Mouse (Mus musculus) hindbrain, embryonic 15.5 days (tissue): Measurements from ENCODE around the gene Ldhb. TPM values are rescaled to one million over a fixed set of nuclear protein-coding genes. Genes with fewer than 3 reads are reported as not detected.
"Not testable (repeated sequence)": the region's sequence is repeated elsewhere in the genome, so short reads cannot be mapped to it uniquely, and the experiment has no call there.

Source experiments
- ATAC-seq: fragments of 200-750 bp; cut with Nextera tagmentation; 2 replicates; pipeline ENCODE4 v1.8.0; 2017; ENCODE audit warnings: low read depth, moderate number of reproducible peaks, moderate TSS enrichment; ENCODE audit not compliant: low FRiP score
- H3K27ac ChIP-seq: fragments of 300-500 bp; sonication (generic); replicated peaks from 2 replicates; pipeline ENCODE4 v1.5.1; 2015; ENCODE audit warnings: mild to moderate bottlenecking, inconsistent platforms
- H3K27me3 ChIP-seq: fragments of 300-500 bp; sonication (generic); 2 replicates; pipeline ENCODE4 v1.6.1; 2015; ENCODE audit warnings: control low read depth, inconsistent platforms
- H3K36me3 ChIP-seq: fragments of 300-500 bp; sonication (generic); 2 replicates; pipeline ENCODE4 v1.6.1; 2015; ENCODE audit warnings: control low read depth, inconsistent platforms
- H3K4me1 ChIP-seq: fragments of 300-500 bp; sonication (generic); replicated peaks from 2 replicates; pipeline ENCODE4 v1.6.1; 2015; ENCODE audit warnings: control low read depth, inconsistent platforms
- H3K4me2 ChIP-seq: fragments of 300-500 bp; sonication (generic); 2 replicates; pipeline ENCODE4 v1.6.1; 2015; ENCODE audit warnings: moderate library complexity, mild to moderate bottlenecking, inconsistent platforms
- H3K4me3 ChIP-seq: fragments of 300-500 bp; sonication (generic); 2 replicates; pipeline ENCODE4 v1.5.1; 2015; ENCODE audit warnings: mild to moderate bottlenecking, inconsistent platforms
- H3K9ac ChIP-seq: fragments of 300-500 bp; sonication (generic); 2 replicates; pipeline ENCODE4 v1.6.1; 2015; ENCODE audit warnings: inconsistent platforms
- H3K9me3 ChIP-seq: fragments of 300-500 bp; sonication (generic); 2 replicates; pipeline ENCODE4 v1.6.1; 2016; ENCODE audit warnings: control low read depth, inconsistent platforms
- WGBS: fragments of 180-500 bp; shearing (Covaris S2); methylation state at CpG from one replicate; pipeline ENCODE4 v1.1.7; 2015; 5-methylcytosine and 5-hydroxymethylcytosine counted together
- polyA plus RNA-seq: library from polyadenylated mRNA; unstranded; fragments of >200 nt; fragmentation: Nextera tagmentation; extraction: Ambion mirVana; gene quantifications from 2 replicates; pipeline ENCODE4 v1.2.1, GENCODE M21; 2015

Gene Ldhb
- polyA plus RNA-seq, 1 experiment from 2014 or later, result 477 TPM

DNA sequence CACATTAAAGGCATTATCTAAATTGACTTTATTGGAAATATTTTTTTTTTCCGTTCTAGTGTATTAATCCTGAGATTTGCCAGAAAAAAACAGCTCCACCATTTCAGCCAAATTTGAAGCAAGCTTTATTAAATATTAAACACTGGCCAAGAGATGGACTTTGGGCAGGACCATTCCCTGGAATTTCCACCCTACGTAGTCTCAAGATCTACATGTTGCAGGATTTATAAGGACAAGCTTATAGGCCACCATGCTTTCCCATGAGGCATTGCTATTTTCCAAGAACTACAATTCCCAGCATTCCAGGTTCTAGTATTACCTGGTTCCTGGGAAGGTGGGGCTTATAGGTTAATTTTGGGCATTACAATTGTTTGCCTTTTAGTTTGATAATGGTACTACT, 24.9 kb upstream of the Ldhb start:
- H3K27me3 ChIP-seq, result no peaks in the 10 kb centered on the region
- H3K4me3 ChIP-seq, result no peak overlapping the region
- WGBS, result 95% methylated on average over 2 of the region's 2 CpGs
- no peaks in the 10 kb centered on the region for H3K4me1 ChIP-seq
- no peaks in the 10 kb centered on the region for H3K36me3 ChIP-seq
- H3K9ac ChIP-seq, result no peak overlapping the region
- H3K4me2 ChIP-seq, result no peak overlapping the region
- H3K9me3 ChIP-seq, result no peaks in the 10 kb centered on the region
- ATAC-seq, result no peak
- no peak overlapping the region for H3K27ac ChIP-seq

DNA sequence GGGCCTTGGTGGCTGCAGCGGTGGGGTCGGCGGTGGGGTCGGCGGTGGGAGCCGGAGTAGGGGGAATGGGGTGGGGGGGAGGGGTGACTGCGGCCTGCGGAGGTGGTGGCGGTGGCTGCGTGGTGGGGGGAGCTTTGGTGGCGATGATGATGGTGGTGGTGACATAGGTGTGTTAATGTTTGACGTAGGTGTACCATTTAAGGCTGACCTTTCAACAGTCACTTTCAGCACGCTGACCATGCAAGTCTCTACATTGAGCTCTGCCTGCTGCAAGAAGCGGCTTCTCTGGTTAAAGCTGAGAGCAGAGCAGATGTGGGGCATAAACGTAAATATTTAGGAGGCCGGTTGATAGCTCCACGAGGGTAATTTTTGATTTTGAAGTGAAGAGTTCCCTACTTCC, 24.4 kb upstream of the Ldhb start:
- H3K4me3 ChIP-seq, result no peak overlapping the region
- no peak overlapping the region for H3K9ac ChIP-seq
- WGBS, result 93% methylated on average over 17 of the region's 17 CpGs
- no peak for ATAC-seq
- H3K4me2 ChIP-seq, result no peak overlapping the region
- no peaks in the 10 kb centered on the region for H3K27me3 ChIP-seq
- no peak overlapping the region for H3K27ac ChIP-seq
- H3K36me3 ChIP-seq, result no peaks in the 10 kb centered on the region
- no peaks in the 10 kb centered on the region for H3K4me1 ChIP-seq
- no peaks in the 10 kb centered on the region for H3K9me3 ChIP-seq

DNA sequence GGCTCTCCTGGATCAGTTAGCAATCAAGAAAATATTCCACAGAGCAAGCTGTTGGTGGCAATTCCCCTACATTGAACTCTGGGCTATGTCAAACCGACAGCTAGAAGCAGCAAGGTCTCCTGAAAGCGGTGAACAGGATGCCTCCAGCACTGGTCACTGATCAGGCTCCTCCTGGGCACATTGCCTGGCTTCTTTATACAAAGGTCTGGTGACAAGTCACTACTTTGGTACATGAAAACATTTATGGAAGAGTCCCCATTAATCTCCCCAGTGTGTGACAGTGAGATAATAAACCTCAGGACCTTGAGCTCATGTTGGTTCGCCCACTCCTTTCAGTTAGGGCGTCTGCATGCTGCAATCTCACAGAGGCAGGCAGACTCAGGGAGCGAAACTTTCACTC, 22.6 kb upstream of the Ldhb start:
- no peak overlapping the region for H3K27ac ChIP-seq
- no peaks in the 10 kb centered on the region for H3K4me1 ChIP-seq
- H3K4me3 ChIP-seq, result no peak overlapping the region
- no peak for ATAC-seq
- H3K9me3 ChIP-seq, result no peaks in the 10 kb centered on the region
- H3K9ac ChIP-seq, result no peak overlapping the region
- H3K27me3 ChIP-seq, result no peaks in the 10 kb centered on the region
- no peak overlapping the region for H3K4me2 ChIP-seq
- no peaks in the 10 kb centered on the region for H3K36me3 ChIP-seq
- WGBS, result 63% methylated on average over 5 of the region's 5 CpGs

DNA sequence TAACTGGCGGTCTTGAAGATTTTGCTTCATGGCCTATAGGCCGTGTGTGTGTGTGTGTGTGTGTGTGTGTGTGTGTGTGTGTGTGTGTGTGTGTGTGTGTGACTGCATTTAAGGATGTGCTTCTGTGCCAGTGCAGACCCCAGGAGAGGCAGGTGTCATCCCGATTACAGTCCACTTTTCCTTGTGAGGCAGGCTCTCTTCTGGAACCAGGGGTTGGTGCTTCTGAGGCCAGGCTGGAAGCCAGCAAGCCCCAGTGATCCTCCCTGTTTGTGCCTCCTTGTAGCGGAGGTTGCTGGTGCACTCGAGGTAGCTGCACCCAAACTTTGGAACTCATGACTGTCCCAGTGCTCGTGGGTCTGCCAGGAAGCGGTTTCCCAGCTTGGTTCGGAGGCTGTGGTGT, 21.9 kb upstream of the Ldhb start:
- H3K4me2 ChIP-seq, result no peak overlapping the region
- no peaks in the 10 kb centered on the region for H3K27me3 ChIP-seq
- H3K36me3 ChIP-seq, result no peaks in the 10 kb centered on the region
- H3K27ac ChIP-seq, result no peak overlapping the region
- no peaks in the 10 kb centered on the region for H3K4me1 ChIP-seq
- H3K4me3 ChIP-seq, result no peak overlapping the region
- no peak for ATAC-seq
- H3K9me3 ChIP-seq, result no peaks in the 10 kb centered on the region
- WGBS, result 87% methylated on average over 8 of the region's 8 CpGs
- H3K9ac ChIP-seq, result no peak overlapping the region

DNA sequence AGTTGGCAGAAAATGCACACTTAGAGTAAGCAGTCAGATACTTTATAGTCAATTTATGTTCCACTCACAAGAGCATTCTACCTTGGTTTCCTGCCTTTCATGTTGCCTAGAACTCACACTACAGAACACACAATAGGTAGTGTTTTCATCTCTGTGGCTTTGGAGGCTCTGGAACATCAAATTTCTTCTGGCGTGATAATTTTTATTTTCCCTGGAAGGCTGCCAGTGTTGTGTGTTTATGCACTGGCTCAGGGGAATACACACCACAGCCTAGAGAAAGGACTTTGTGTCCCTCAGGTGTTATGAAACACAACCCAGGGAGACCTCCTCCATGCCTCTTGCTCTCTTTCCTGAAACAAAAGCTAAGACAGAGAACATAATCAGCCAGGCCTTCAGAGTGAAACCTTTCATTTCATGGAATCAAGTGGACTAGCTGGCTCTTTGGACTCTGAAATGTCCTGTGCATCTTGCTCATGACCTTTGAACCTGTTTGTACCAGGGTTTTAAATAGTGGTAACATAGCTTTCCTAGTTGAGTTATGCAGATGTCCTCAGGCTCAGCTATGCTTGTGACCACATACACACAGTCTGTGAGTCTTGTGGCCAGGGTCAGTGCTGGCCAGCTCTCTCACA, 20.3 kb upstream of the Ldhb start:
- no peak overlapping the region for H3K9ac ChIP-seq
- no peak for ATAC-seq
- WGBS, result 66% methylated on average over 1 of the region's 1 CpGs
- H3K4me3 ChIP-seq, result no peak overlapping the region
- no peak overlapping the region for H3K27ac ChIP-seq
- H3K4me2 ChIP-seq, result no peak overlapping the region
- H3K36me3 ChIP-seq, result no peaks in the 10 kb centered on the region
- no peaks in the 10 kb centered on the region for H3K27me3 ChIP-seq
- H3K4me1 ChIP-seq, result no peaks in the 10 kb centered on the region
- no peaks in the 10 kb centered on the region for H3K9me3 ChIP-seq

DNA sequence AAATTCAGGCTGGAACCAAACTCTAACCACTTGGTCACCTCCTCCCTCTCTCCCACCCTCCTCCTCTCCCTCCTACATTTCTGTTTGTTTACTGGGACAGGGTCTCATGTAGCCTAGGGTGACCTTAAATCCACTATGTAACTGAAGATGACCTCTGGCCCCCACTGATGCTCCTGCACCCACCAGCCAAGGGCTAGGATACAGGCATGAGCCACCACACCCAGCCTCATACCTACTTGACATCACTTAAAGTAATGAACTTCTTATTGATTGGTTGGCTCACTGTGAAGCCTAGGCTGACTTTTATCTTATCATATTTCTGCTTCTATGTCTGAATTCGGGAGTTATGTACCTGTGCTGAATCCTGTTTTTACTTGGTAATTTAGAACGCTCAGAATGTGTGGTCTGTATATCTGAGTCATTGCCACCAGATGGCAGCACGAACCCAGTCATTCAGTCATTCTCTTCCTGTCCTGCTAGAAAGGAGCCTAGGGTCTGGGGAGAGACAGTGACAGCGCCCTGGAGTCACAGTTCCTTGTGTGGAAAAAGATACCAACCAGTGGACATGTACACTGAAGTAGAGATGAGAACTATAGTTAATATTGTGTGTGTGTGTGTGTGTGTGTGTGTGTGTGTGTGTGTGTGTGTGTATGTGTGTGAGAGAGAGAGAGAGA, 17.0 kb upstream of the Ldhb start:
- H3K36me3 ChIP-seq, result no peaks in the 10 kb centered on the region
- H3K27ac ChIP-seq, result no peak overlapping the region
- 12% methylated on average over 4 of the region's 4 CpGs for WGBS
- ATAC-seq, result peak; percentile 80
- no peak overlapping the region for H3K4me2 ChIP-seq
- no peak overlapping the region for H3K4me3 ChIP-seq
- H3K9me3 ChIP-seq, result no peaks in the 10 kb centered on the region
- no peak overlapping the region for H3K9ac ChIP-seq
- no peaks in the 10 kb centered on the region for H3K4me1 ChIP-seq
- no peaks in the 10 kb centered on the region for H3K27me3 ChIP-seq

DNA sequence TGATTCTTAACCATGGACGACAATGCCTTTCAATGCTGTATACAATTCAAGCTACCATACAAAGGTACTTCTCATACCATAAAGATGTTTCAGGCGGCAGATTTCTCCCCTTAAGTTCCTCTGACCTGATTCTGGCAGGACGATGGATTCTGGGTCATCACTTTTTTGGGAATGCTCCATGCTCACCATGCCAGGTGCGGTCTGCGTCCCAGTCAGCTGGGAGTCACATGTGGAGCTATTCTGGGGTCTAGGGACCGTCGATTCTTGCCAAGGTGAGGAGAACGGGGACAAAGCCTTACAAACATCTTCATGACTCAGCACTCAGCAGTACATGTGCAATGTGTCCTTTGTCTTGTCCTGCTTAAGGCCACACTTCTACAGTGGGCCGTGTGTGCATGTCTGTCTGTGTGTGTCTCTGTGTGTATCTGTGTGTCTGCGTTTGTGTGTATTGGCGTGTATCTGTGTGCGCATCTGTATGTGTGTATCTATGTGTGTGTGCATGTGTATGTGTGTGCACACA, 13.9 kb upstream of the Ldhb start:
- no peak for ATAC-seq
- Histone ChIP-seq H3K9me3 (no peaks in the 10 kb centered on the region), H3K36me3 (no peaks in the 10 kb centered on the region), H3K27me3 (no peaks in the 10 kb centered on the region), H3K27ac (no peak overlapping the region), H3K4me1 (no peaks in the 10 kb centered on the region), H3K4me3 (no peak overlapping the region), H3K4me2 (no peak overlapping the region), H3K9ac (no peak overlapping the region)
- 85% methylated on average over 12 of the region's 12 CpGs for WGBS

DNA sequence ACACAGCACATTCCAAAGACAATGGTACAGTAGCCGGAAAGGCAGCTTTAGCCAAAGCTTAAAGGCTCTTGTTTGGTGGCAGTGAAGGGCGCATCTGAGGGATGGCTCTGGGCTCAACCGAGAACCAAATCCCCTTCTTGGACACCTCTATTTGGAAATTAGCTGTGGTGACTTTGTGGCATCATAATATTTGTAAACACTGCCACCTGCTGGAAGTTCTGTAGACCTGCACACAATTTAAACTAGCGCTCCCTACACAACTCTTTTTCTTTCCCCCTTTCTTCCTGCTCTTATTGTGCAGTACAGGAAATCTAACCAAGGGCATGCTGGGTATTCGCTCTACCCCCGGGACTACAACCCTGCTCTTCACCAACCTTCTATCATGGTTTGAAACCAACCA, 11.4 kb upstream of the Ldhb start:
- peak; percentile 50; the same call in 1 of the 2 replicates for ATAC-seq
- no peaks in the 10 kb centered on the region for H3K27me3 ChIP-seq
- no peaks in the 10 kb centered on the region for H3K36me3 ChIP-seq
- H3K4me3 ChIP-seq, result no peak overlapping the region
- H3K27ac ChIP-seq, result no peak overlapping the region
- no peak overlapping the region for H3K4me2 ChIP-seq
- no peaks in the 10 kb centered on the region for H3K9me3 ChIP-seq
- WGBS, result 13% methylated on average over 6 of the region's 6 CpGs
- H3K9ac ChIP-seq, result no peak overlapping the region
- H3K4me1 ChIP-seq, result no peaks in the 10 kb centered on the region

DNA sequence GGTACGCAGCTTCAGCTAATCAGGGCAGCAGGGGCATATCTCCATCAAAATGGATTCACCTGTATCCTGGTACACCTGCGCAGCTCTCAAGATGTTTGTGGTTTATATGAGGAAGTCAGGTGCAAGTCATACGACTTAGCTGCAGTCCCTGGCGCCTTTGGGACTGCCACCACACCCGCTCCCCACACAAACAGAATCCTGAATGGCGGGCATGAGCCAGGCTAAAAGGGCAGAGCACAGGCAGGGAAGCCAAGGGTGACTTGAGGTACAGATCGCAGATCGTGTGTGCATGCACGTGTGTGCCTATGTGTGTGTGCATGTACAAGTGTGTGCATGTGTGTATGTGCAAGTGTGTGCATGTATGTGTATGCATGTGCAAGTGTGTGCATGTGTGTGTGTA, 7.6 kb upstream of the Ldhb start:
- not testable (repeated sequence) for H3K27ac ChIP-seq, H3K4me2 ChIP-seq, H3K4me3 ChIP-seq, H3K36me3 ChIP-seq, H3K4me1 ChIP-seq, H3K9ac ChIP-seq, H3K9me3 ChIP-seq, ATAC-seq
- 79% methylated on average over 9 of the region's 9 CpGs for WGBS
- H3K27me3 ChIP-seq, result peaks cover 15% of the 10 kb centered on the region; the same call in 1 of the 2 replicates

DNA sequence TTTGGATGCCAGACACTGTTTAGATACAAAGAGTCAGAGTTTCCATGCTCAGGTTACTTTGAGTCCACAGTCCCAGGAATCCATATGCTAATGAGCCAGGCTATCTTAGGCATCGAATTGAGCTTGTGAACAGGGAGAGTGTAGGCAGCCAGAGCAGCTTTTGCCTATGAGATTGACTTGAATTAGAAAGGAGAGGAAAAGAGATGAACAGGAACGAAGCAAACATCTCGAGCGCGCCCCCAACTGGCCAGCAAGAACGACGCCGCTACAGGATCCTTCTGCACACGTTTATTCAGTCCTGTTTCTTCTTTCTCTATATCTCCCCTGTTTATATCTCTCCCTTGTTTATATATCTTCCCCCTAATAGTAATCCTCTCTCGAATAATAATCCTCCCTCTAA, 7.2 kb upstream of the Ldhb start:
- Histone ChIP-seq H3K27me3 (peaks cover 15% of the 10 kb centered on the region; the same call in 1 of the 2 replicates), H3K4me3 (no peak overlapping the region), H3K9ac (no peak overlapping the region), H3K36me3 (no peaks in the 10 kb centered on the region), H3K4me2 (no peak overlapping the region), H3K27ac (no peak overlapping the region), H3K4me1 (no peaks in the 10 kb centered on the region), H3K9me3 (no peaks in the 10 kb centered on the region)
- no peak for ATAC-seq
- 5% methylated on average over 10 of the region's 10 CpGs for WGBS

DNA sequence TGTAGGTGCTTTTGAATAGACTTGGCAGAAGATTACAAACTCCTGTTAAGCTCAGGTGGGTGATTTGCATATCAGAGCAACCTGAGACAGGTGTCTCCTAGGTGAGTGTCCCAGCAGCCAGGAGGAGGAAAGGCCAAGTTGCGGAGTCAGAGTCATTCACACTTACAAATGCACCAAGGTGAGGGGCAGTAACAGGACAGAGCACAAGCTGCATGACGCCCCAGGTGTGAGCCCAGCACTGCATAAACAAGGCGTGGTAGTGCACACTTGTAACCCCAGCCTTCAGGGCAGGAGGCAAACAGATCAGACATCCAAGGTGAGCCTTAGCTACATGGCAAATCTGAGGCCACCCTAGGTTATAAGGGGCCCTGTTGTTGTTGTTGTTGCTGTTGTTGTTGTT, 5.1 kb upstream of the Ldhb start:
- Histone ChIP-seq H3K9me3 (no peaks in the 10 kb centered on the region), H3K27me3 (peaks cover 15% of the 10 kb centered on the region; the same call in 1 of the 2 replicates), H3K9ac (no peak overlapping the region), H3K4me2 (no peak overlapping the region), H3K36me3 (no peaks in the 10 kb centered on the region), H3K4me1 (peaks cover 7% of the 10 kb centered on the region), H3K4me3 (no peak overlapping the region), H3K27ac (no peak overlapping the region)
- WGBS, result 55% methylated on average over 3 of the region's 3 CpGs
- ATAC-seq, result no peak

DNA sequence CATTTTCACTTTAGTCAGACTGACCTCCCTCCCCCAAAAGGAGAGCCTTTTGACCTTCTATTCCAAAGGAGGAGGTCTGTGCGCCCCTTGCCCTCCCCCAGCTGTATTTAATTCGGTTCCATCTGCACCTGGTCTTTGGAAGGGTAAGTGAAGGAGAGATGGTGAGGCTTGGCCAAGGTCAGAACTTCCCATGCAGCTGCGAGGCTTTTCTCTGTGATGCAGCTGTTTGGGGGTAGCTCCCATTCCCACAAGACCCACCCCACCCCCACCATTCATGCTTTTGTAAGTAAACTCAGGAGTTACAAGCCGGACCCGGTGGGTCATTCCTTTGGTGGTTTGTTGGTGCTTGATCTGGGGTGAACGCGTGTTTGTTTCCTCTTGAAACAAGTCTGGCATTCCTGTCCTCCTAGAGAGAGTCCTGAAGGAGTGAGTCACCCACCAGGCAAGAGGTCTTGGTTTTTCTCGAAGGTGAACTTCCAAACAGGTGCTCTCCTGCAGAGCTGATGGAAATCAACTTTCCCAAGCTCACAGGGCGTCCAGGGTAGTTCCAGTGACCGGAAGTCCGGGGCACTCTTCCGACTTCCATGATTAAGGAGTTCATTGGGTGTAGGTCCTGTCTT, 3.9 kb upstream of the Ldhb start:
- no peaks in the 10 kb centered on the region for H3K36me3 ChIP-seq
- no peak overlapping the region for H3K27ac ChIP-seq
- H3K9ac ChIP-seq, result no peak overlapping the region
- 27% methylated on average over 12 of the region's 12 CpGs for WGBS
- peaks cover 13% of the 10 kb centered on the region for H3K4me1 ChIP-seq
- no peak for ATAC-seq
- H3K4me2 ChIP-seq, result no peak overlapping the region
- H3K27me3 ChIP-seq, result peaks cover 15% of the 10 kb centered on the region; the same call in 1 of the 2 replicates
- no peak overlapping the region for H3K4me3 ChIP-seq
- H3K9me3 ChIP-seq, result no peaks in the 10 kb centered on the region
